Mouse (Mus musculus) liver, adult 2 months (tissue): ENCODE data around the gene Ccn2.

Source experiments
- CTCF ChIP-seq: fragments of 200-500 bp; IDR thresholded peaks from 2 replicates; pipeline ENCODE4 v1.5.1; 2011; ENCODE audit warnings: low read depth, low read length, control low read depth
- POLR2A ChIP-seq: fragments of 200-500 bp; IDR thresholded peaks from 2 replicates; pipeline ENCODE4 v1.6.1; 2011; ENCODE audit warnings: low read length, control low read depth; ENCODE audit not compliant: insufficient read depth; ENCODE audit errors: extremely low read depth

DNA sequence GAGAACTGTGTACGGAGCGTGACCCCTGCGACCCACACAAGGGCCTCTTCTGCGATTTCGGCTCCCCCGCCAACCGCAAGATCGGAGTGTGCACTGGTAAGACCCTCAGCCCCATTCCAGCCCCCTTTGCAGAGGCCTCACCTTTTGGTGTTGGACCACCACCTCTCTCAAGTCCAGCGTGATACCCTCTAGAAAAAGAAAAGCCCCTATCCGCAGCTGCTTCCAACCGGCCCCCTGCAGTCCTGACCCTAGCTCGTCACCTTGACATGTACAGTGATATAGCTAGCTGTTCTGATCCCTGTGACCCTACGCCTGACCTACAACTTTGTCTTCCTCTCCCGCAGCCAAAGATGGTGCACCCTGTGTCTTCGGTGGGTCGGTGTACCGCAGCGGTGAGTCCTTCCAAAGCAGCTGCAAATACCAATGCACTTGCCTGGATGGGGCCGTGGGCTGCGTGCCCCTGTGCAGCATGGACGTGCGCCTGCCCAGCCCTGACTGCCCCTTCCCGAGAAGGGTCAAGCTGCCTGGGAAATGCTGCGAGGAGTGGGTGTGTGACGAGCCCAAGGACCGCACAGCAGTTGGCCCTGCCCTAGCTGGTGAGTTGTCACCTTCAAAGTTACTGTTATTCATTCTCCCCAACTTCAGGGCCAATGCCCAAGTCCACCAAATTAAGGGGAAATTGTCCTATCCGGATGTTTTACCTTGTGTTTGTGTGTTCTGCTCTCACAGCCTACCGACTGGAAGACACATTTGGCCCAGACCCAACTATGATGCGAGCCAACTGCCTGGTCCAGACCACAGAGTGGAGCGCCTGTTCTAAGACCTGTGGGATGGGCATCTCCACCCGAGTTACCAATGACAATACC lies 994 bp downstream of the Ccn2 start:
- TF ChIP-seq POLR2A (no peak), CTCF (no peak)
